Mouse (Mus musculus) E14TG2a.4 (cell line): ENCODE results near the gene Cacng4.

Source experiments
- H3K27me3 ChIP-seq: 2 replicates; pipeline ENCODE4 v1.6.1; 2014; ENCODE audit warnings: low read length, control low read depth; ENCODE audit not compliant: insufficient read depth
- H3K36me3 ChIP-seq: 2 replicates; pipeline ENCODE4 v1.6.1; 2014; ENCODE audit warnings: low read length, control low read depth; ENCODE audit not compliant: insufficient read depth
- H3K4me1 ChIP-seq: replicated peaks from 2 replicates; pipeline ENCODE4 v1.6.1; 2014; ENCODE audit warnings: low read depth, low read length, control low read depth
- H3K4me3 ChIP-seq: replicated peaks from 2 replicates; pipeline ENCODE4 v1.5.1; 2014; ENCODE audit warnings: mild to moderate bottlenecking, low read length
- H3K9me3 ChIP-seq: 2 replicates; pipeline ENCODE4 v1.6.1; 2014; ENCODE audit warnings: low read length, control low read depth
- CTCF ChIP-seq: conservative IDR thresholded peaks from 2 replicates; pipeline ENCODE4 v1.5.1; 2014; ENCODE audit warnings: low read length
- NANOG ChIP-seq: IDR thresholded peaks from 2 replicates; pipeline ENCODE4 v1.6.1; 2014; ENCODE audit warnings: borderline replicate concordance, low read length, mixed read lengths
- POU5F1 ChIP-seq: IDR thresholded peaks from 2 replicates; pipeline ENCODE4 v1.6.1; 2014; ENCODE audit warnings: low read length, borderline replicate concordance

The Cacng4 gene

GRCm38 (mm10) chr11:107761790-107762500 lies 32.4 kb downstream of the Cacng4 start:
- Histone ChIP-seq H3K4me1 (peaks cover 13% of the 10 kb centered on the region; the same call in 1 of the 2 replicates), H3K4me3 (no peak overlapping the region), H3K36me3 (no peaks in the 10 kb centered on the region), H3K9me3 (no peaks in the 10 kb centered on the region), H3K27me3 (peaks cover 4% of the 10 kb centered on the region; the same call in 1 of the 2 replicates)
- TF ChIP-seq NANOG, result no peak
- no peak for TF ChIP-seq CTCF
- no peak for TF ChIP-seq POU5F1

GRCm38 (mm10) chr11:107760001-107760400 lies 34.4 kb downstream of the Cacng4 start:
- H3K4me3 ChIP-seq, result no peak overlapping the region
- H3K27me3 ChIP-seq, result peaks cover 17% of the 10 kb centered on the region
- peaks cover 13% of the 10 kb centered on the region; the same call in 1 of the 2 replicates for H3K4me1 ChIP-seq
- no peaks in the 10 kb centered on the region for H3K9me3 ChIP-seq
- TF ChIP-seq POU5F1, result no peak
- no peak for TF ChIP-seq NANOG
- no peaks in the 10 kb centered on the region for H3K36me3 ChIP-seq

GRCm38 (mm10) chr11:107759516-107759915 lies 34.8 kb downstream of the Cacng4 start:
- TF ChIP-seq CTCF (no peak), POU5F1 (no peak), NANOG (no peak)
- Histone ChIP-seq H3K27me3 (peaks cover 20% of the 10 kb centered on the region), H3K36me3 (no peaks in the 10 kb centered on the region), H3K4me3 (no peak overlapping the region), H3K4me1 (peaks cover 13% of the 10 kb centered on the region; the same call in 1 of the 2 replicates), H3K9me3 (no peaks in the 10 kb centered on the region)

GRCm38 (mm10) chr11:107749114-107749513 lies 45.2 kb downstream of the Cacng4 start:
- H3K4me1 ChIP-seq, result no peaks in the 10 kb centered on the region
- H3K27me3 ChIP-seq, result peaks cover 2% of the 10 kb centered on the region; the same call in 1 of the 2 replicates
- TF ChIP-seq NANOG, result no peak
- no peak for TF ChIP-seq POU5F1
- TF ChIP-seq CTCF, result no peak
- no peaks in the 10 kb centered on the region for H3K9me3 ChIP-seq
- H3K36me3 ChIP-seq, result no peaks in the 10 kb centered on the region
- no peak overlapping the region for H3K4me3 ChIP-seq

GRCm38 (mm10) chr11:107748243-107749035 lies 45.9 kb downstream of the Cacng4 start:
- no peaks in the 10 kb centered on the region for H3K36me3 ChIP-seq
- H3K4me1 ChIP-seq, result peaks cover under 1% of the 10 kb centered on the region; the same call in 1 of the 2 replicates
- H3K4me3 ChIP-seq, result no peak overlapping the region
- TF ChIP-seq NANOG, result no peak
- TF ChIP-seq POU5F1, result no peak
- no peak for TF ChIP-seq CTCF
- peaks cover 5% of the 10 kb centered on the region; the same call in 1 of the 2 replicates for H3K27me3 ChIP-seq
- H3K9me3 ChIP-seq, result no peaks in the 10 kb centered on the region

- TF ChIP-seq NANOG (no peak), CTCF (no peak), POU5F1 (no peak)
- H3K4me1 ChIP-seq, result peaks cover 32% of the 10 kb centered on the region
Observed at GRCm38 (mm10) chr11:107743100-107743499, 51.3 kb downstream of the Cacng4 start.

GRCm38 (mm10) chr11:107738418-107739099 lies 55.8 kb downstream of the Cacng4 start:
- Histone ChIP-seq H3K9me3 (no peaks in the 10 kb centered on the region), H3K36me3 (no peaks in the 10 kb centered on the region), H3K4me3 (peak overlapping the region; percentile 57), H3K27me3 (0 out of 2 replicates have a peak, but pooled peaks cover 7% of the 10 kb centered on the region), H3K4me1 (peaks cover 42% of the 10 kb centered on the region)
- TF ChIP-seq CTCF (no peak), POU5F1 (no peak), NANOG (no peak)

More at GRCm38 (mm10) chr11:107743100-107743499, 51.3 kb downstream of the Cacng4 start:
- Histone ChIP-seq H3K27me3 (peaks cover 6% of the 10 kb centered on the region; the same call in 1 of the 2 replicates), H3K4me3 (no peak overlapping the region), H3K36me3 (no peaks in the 10 kb centered on the region), H3K9me3 (no peaks in the 10 kb centered on the region)

GRCm38 (mm10) chr11:107737886-107738285 lies 56.5 kb downstream of the Cacng4 start:
- no peak overlapping the region for H3K4me3 ChIP-seq
- 0 out of 2 replicates have a peak, but pooled peaks cover 2% of the 10 kb centered on the region for H3K27me3 ChIP-seq
- H3K9me3 ChIP-seq, result no peaks in the 10 kb centered on the region
- peaks cover 37% of the 10 kb centered on the region for H3K4me1 ChIP-seq
- H3K36me3 ChIP-seq, result no peaks in the 10 kb centered on the region
- TF ChIP-seq CTCF, result no peak
- no peak for TF ChIP-seq NANOG
- no peak for TF ChIP-seq POU5F1
